Mouse (Mus musculus): ENCODE results near the gene Usp39. TPM values are rescaled to one million over a fixed set of nuclear protein-coding genes. Genes with fewer than 3 reads are reported as not detected.
A peak's percentile ranks its signal among the peaks of the same experiment; 100 is the strongest.

Usp39 gene
- total RNA-seq, 2 experiments from 2014 or later, result 28.1 to 29.1 TPM

DNA sequence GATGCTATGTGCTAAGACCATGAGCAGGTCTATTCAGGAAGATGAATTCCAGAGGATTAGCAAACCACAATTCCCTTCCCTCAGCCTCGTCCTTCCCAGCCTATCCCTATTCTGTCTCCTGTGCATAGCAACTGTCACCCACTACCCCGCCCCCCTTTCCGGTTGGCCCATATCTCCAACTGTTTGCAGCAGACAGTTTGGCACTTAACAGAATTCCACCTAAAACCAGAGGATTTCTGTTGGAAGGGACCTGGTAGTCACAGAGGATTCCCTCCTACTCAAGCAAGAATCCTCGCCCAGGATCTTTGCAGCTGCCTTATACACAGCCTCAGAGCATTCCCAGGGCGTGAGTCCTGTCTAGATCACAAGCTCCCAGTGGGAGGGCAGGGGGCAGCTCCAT is 26.2 kb upstream of the Usp39 start:
- DNase-seq, result peak; percentile 64

DNA sequence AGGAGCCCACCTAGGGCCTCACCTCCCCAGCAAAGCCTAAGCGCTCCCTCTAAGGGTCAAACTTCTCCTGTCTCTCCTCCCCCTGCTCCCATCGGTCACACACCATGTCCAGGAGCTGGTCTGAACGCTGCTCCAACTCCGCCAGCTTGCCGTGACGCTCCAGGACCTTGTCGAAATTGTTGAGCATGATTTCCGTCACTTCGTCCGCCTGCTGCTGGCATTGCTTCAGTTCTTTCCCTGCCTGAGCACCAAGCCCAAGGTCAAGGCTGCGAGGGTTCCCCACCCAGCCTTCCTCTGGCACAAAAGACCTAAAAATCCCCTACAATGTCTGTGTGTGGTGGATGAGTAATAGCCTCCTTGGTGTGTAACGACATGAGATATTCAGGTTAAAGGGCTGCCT is 25.1 kb upstream of the Usp39 start:
- peak; percentile 36 for DNase-seq

DNA sequence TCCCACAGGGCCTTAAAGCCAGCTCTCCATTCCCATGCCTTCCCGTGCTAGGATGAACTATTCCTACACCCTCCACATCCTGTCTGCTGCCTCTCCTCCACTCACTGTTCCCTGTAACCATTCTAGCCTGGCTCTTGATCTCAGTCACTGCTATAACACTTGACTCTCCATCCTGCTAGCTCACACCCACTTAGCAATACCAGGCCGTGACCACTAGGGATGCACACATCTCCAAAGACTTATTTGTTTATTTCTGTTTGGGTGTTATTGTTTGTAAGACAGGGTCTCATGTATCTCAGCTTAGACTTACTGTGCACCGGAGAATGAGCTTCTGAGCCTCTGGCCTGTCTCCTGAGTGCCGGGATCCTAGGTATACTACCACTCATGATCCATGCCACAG is 24.6 kb upstream of the Usp39 start:
- no peak for DNase-seq

DNA sequence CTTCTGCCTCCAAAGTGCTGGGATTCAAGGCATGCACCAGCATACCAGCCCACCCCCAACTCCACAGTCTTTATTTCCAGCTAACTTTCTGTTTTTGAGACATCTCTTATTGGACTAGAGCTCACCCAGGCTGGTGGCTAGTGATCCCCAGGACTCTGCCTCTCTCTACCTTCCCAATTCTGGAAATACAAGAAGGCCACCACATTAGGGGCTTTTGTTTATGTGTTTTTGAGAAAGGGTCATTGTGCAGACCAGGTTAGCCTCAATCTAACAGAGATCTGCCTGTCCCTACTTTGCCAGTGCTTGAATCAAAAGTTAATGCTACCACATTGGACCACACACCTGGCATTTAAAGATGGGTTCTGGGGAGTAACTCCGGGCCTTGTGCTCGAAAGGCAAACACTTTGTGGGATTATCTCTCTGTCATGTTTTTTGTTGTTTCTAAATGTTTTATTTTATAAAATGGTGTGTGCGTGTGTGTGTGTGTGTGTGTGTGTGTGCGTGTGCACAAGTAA is 22.5 kb upstream of the Usp39 start:
- DNase-seq, result no peak

DNA sequence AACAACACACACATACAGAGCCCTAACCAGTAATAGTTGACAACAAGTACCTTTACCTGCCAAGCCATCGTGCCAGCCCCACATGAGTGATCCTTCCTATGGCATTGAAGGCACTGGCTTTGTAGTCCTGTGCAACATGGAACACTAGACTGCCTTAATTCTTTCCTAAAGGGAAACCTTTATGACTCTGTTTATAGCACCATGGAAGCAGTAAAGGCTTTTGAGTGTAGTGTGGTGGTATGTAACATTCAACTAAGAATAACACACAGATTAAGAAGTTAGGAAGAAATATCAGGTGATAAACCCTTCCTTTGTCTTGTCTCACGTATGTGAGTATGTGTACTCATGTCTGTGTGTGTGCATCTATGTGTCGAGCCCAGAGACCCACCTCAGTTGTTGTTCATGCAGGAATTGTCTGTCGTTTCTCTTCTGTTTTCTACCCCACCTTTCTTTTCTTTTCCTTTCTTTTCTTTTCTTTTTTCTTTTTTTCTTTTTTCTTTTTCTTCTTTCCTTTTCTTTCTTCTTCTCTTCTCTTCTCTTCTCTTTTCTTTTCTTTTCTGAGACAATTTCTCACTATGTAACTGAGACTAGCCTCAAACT is 22.0 kb upstream of the Usp39 start, which contains the start of gene Rnf181:
Rnf181 (minus strand) TSS at position 113 of the 600 bp plus-strand sequence.
- no peak for DNase-seq

DNA sequence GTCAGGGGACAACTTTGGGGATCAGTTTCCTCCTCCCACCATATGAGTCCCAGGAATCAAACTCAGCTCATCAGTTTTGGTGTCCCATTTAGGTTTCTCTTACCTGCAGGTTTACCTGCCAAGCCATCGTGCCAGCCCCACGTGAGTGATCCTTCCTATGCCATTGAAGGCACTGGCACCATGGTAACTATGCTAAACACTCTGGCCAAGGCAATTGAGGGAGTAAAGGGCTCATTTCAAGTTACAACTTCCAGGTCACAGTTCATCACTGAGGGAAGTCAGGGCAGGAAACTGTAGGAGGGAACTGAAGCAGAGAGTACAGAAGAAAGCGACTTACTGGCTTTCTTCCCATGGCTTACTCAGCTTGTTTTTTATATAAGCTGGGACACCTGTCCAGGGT is 21.3 kb upstream of the Usp39 start:
- DNase-seq, result no peak

DNA sequence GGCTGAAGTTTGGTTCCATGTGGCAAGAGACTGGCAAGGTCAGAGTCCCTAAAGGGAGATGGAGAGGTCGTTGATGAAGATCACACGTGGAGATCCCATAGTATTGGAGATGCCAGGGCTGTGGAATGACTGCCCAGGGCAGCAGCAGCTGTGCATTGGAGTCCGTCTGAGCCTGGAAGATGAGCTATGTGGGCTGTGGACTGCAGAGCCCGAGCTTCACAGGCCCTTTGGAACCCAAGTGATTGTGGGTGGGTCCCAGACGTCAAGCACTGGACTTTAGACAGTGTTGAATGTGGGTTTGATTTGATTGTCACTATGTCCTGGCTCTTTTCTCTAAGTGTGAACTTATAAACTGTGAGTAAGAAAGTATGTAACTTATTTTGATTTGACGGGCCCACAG is 20.0 kb upstream of the Usp39 start:
- DNase-seq, result no peak

DNA sequence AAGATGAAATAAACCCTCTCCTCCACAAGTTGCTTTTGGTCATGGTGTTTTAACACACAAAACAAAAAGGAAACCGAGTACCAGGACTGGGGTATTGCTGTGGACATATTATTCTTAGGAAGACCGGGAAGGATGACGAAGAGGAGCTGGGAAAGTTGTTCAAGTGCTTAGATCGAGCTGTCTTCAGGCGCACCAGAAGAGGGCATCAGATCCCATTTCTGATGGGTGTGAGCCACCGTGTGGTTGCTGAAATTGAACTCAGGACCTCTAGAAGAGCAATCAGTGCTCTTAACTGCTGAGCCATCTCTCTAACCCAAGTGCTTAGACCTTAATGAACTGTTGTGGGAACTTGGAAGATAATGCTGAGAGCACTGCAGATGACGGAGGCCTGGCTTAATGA is 19.0 kb upstream of the Usp39 start:
- DNase-seq, result no peak

DNA sequence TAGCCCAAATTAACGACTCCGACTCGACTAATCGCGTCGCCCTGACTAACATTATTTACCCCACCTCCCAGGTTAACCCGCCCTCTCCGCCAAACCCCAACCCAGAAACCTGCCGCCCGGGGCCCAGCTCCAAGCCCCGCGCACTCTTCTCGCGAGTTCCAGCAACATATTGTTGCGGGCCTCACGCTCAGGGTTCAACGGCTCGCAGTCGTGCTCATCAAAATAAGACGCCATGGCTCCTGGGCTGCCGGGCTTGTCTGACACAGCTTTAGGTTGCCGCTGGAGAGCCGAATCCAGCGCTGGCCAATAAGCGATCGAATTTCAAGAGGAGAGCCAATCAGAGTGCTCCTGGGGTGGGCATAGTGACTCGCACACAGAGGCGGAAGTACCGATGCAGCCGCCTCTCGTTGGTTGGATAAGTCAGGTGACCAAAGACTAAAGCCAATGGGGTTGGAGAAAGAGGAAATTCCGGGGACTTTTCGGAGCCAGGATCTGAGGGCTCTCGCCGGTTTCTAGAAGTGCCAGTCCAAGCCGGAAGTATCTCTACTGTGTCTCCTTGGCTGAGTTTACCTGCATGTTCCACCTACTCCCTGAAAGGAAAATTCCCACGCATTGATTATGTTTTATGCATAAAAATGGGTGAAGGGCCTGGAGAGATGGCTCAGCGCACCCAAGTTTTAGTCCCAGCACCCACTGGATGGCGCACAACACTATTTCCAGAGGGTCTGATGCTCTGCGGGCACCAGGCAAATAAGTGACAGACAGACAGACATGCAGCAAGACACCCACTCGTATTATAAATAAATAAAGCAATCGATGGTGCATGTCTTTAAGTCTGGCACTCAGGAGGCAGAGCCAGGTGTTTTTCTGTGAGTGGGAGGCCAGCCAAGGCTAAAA is 17.4 kb upstream of the Usp39 start:
- DNase-seq, result peak; percentile 96

DNA sequence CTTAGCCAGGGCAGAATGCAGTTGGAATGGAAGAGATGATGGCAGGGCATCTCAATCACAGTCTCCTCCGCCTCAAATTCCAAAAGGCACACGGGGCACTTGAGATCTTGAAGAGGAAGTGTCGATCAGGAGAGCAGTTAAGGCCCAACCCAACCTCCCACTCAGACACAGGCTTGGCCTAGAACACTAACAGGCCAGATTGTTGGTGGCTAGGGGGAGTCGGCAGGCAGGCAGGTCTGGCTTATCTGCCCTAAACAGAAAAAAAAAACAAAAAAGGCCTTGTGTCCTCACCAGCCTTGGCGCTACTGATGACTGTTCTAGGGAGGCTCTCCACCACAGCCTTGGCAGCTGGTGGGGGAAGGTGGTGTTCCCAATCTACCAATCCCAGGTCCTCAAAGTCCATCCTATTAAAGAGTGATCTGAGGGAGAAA is 16.2 kb upstream of the Usp39 start:
- DNase-seq, result no peak

DNA sequence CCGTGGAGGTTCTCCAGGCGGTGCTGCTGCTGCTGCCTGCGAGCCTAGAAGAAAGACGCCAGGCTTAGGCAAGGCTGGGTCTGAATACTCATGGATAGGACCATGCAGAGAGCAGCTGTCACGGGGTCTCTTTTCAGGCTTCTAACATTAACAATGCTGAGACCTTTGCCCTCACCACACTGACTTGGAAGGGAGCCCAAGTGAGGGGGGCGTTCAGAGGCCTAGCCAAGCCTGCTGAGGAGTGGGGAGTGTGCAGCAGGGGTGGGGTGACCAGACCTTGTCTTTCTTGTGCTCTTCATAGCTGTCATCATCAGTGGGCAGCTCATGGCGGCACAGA is 15.6 kb upstream of the Usp39 start:
- DNase-seq, result no peak

DNA sequence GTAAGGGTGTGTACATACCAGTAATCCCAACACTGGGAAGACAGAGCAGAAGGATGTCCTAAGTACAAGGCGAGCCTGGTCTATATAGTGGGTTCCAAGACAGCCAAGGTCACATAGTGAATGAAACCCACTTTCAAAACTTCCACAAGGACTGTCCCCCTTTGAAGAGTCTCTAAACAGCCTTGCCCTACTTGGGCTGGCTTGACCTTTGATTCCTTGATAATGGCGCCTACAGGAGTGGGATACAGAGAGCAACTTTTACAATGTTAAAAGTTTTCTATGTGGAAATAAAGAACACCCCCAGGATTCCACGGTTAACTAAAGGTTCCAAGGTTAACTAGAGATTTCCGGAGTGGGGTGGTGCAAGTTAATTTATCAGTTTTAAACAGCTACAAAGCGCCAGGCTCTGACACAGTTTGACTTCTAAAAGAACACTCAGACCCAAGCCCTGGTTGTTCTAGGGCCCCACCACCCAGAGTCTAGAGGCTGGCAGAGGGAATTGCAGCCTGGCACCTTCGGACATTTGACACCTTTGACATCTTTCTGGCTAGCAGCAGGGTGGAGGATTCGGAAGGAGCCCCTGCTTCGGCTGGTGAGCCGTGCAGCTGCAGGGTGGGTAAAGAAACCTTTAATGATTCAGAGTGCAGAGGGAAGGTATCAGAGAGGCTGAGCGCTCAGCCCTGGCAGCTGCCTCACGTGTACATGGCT is 15.1 kb upstream of the Usp39 start:
- no peak for DNase-seq

DNA sequence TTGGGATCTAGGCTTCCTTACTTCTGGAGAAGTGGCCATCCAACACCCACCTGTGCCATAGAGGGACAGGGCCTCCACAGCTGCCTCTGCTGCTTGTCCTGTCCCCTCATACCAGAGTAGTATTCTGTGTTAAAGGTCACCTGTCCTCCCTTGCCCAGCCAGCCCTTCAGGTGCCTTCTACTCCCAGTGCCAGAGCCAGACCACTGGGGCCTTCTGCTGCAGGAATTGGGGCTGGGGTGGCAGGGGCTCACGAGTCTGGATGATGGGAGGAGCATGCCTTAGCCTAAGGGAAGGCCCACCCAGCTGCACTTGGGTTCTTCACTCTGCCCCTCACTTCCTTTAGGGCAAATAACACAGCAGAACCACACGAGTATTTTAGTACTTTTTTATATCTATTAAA is 14.4 kb upstream of the Usp39 start:
- DNase-seq, result no peak

DNA sequence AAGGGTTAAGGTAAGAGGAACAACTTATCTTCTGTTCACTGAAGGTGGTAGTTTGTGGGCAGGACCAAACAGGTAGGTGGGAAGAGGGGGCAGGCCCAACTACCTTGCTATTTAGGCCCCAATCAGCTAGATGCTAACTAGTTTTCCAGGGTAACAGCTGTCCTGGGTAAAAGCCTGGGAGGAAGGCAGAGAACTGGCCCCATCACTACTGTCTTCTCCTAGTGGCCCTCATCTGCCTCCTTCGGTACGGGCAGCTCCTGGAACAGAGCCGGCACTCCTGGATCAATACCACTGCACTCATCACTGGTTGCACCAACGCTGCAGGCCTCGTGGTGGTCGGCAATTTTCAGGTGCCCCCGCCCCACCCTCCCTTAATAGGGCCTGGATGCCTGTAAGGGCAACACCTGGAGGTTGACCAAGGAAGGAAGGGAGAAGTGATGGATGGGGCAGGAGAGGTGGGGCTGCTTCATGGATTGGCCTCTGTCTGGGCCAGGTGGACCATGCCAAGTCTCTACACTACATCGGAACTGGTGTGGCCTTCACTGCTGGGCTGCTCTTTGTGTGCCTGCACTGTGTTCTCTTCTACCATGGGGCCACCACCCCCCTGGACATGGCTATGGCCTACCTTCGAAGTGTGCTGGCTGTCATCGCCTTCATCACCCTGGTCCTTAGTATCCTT is 13.2 kb upstream of the Usp39 start:
- no peak for DNase-seq

DNA sequence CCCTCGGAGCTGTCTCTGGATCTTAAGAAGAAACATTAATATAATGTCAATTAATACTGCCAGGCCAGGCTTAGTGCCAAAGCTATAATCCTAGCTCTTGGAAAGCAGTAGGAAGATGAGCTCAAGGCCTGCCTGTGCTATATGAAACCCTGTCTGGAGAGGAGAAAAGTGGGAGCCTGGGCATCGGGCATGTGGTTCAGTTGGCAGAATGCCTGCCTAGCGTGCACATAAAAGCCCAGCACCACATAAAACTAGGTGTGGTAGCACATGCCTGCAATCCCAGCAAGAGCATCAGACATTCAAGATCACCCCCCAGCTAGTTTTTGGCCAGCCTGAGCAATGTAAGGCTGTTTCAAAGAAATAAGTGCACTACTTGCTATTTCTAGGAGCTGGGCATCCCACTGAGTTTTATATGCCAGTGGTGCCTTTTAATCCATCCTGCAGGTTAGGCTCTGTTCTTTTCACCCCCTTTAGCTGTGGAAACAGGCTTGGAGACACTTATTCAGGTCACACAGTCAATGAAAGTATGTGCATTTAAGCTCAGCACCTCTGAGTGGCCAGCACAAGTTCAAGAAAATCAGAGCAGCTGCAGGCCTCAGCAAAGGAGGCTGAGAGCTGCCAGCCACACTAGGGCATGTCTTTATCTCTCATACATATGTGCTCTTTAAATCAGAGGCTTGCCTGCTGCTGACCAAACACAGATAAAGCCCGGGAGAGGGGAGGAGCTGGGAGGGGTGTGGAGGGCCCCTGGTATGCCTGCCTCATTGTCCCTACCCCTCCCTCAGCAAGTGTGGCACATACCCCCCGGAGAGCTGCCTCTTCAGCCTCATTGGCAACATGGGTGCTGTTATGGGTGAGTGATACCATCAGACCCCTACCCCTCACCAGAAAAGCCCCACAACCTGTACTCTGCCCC is 12.4 kb upstream of the Usp39 start:
- no peak for DNase-seq

DNA sequence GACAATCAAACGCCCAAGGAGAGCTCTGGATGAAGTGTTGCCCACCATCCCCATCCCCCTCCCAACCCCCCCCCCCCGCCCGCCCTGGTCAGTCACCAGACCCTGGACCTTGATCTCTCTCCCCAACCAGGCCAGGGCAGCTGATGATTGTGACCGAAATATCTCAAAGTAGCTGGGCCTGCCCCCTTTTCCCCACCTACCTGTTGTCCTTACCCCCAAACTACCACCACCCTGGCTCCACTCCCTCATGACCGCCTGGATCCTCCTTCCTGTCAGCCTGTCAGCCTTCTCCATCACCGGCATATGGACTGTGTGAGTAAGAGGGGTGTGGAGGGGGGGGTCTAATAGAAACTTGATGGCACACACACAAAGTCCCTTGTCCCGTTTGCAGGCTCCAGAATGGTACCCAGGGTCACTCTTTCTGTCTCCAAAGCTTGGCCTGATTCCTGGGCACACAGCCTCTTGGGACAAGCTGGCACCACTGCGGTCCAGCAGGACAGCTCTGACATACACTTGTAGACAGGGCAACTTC is 11.1 kb upstream of the Usp39 start:
- no peak for DNase-seq

DNA sequence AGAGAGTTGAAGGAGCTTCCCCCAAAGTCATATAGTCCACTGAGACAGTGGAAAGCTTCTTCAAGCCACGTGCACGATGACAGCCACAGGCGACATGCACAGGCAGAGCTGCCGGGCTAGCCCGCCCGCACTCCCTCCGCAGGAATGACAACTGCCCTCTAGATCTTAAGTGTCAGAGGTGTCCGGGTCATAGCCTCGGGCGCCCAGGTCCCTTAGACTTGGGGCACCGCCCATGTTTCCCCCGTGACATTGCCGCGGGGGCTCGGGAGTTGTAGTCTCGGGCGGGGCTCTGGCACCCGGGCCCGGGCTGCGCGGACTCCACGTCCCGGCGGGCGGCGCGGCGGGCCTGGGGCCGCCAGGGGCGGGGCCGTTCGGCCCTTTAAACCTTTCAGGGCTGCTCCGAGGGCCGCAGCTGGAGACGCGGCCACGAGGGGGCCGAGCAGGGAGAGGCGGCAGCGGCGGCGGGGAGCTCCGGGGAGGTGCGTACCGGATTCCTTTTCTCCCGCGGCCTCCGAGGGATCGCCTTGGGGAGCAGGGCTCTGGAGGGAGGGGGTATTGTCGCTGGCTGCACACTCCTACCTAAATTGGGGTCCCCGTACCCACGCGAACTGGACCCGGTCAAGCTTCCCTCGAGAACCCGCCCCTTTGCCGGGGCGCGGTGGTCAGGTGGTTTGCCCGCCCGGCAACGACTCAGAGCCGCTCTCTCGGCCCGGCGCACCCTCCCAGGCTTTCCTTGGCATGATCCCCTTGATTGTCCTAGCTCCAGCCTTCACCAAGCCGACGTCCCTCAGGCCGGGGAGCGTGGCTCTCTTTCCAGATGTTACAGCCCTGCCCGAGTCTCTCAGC is 10.3 kb upstream of the Usp39 start, which contains the start of gene Tmem150a:
Tmem150a (plus strand) TSS at position 382 of the 846 bp plus-strand sequence.
- peak; percentile 90 for DNase-seq

DNA sequence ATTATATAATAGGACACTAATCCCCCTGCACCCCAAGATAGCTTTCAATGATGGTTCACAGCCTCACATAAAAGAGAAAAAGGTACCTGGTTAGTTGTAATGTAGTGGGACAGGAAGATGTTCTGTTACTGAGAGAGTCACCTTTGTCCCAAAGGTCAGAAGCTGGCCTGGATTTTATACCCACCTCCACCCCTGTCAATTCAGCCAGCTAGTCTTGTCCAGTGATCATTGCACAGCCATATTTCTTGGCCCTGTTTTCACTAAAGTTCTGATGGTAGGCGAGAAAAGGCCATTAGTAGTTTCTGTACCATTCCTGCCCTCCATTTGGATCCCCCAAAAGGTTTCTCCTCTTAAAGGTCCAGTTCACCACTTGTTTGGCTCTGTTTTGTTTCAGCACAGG is 9.0 kb upstream of the Usp39 start:
- DNase-seq, result no peak

DNA sequence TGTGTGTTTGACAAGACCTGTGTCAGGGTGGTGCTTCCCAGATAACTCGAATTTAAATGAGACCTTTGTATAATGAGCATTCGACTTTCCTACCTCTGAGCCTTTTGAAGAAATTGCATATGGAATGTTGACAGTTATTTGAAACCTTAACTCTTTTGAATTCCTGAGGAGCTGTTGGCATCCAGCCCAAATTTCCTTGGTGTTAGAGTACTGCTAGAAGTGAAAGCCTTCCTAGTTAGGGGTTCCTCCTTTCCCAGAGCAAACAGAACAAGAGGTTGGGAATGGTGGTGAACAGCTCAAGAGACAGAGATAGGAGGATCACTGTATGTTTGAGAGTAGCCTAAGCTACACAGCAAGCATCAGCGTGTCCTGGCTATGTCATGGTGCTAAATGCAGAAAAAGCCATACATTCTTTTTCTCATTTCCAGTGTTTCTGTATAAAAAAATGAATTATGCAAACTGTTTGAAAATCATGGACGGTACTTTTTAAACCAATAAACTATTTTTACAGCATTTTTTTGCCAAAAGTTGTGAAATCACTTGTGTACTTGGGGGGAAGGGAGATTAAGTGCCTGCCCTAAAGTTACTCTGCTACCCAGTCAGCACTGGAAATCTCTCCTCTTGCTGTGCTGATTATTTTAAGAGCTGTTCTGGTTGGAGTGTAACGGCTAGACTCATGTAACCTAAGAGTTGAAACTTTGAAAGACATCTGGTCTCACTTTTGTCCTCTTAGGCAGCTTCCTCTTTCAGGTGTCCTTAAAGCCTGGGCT is 7.8 kb upstream of the Usp39 start:
- peak; percentile 37 for DNase-seq
